ENCODE assay signal across 8 mouse cellular contexts in genomic region chr2:6321769-6322375, GRCm38 (mm10). TPM values are rescaled to one million over a fixed set of nuclear protein-coding genes. Genes with fewer than 3 reads are reported as not detected.
DNase-seq lines count a peak whose midpoint lies in the region; ATAC-seq and TF ChIP-seq lines count a peak whose summit lies in the region.

No protein-coding gene starts in this region.

- H3K36me3 ChIP-seq in ES-E14 (ENCODE audit: control insufficient read depth, insufficient read depth, low read length, poor library complexity, severe bottlenecking): no peaks in the 10 kb centered on the region
- H3K36me3 ChIP-seq in forebrain, embryonic 10.5 days (replicated peaks): no peaks in the 10 kb centered on the region
- no peaks in the 10 kb centered on the region for H3K36me3 ChIP-seq in kidney, embryonic 16.5 days (ENCODE audit: insufficient read depth, low read length)
- no peaks in the 10 kb centered on the region for H3K36me3 ChIP-seq in midbrain, embryonic 15.5 days (replicated peaks)

- peak overlapping the region; percentile 64 for H3K4me2 ChIP-seq in kidney, embryonic 16.5 days (replicated peaks; ENCODE audit: low read depth, low read length)
- H3K4me2 ChIP-seq in midbrain, embryonic 15.5 days: peak overlapping the region; percentile 74

- peak overlapping the region; percentile 83 for H3K27ac ChIP-seq in ES-E14 (ENCODE audit: insufficient read depth, low read depth, low read length, poor library complexity, severe bottlenecking)
- H3K27ac ChIP-seq in forebrain, embryonic 10.5 days: peak overlapping the region; percentile 99
- H3K27ac ChIP-seq in kidney, embryonic 16.5 days (ENCODE audit: low read length): peak overlapping the region; percentile 100
- H3K27ac ChIP-seq in midbrain, embryonic 15.5 days: peak overlapping the region; percentile 95

- peak; percentile 27 for DNase-seq in cerebellum, adult 9-11 months
- no peak for DNase-seq in cerebellum, adult 8-10 months
- DNase-seq in ES-E14 (ENCODE audit: low read depth, low spot score): peak; percentile 27
- DNase-seq in forebrain, embryonic 10.5 days (ENCODE audit: extremely low spot score, low spot score): peak; percentile 24
- DNase-seq in frontal cortex, postnatal 36 days (ENCODE audit: low spot score in 2 of 2): no peak
- no peak for DNase-seq in right cerebral cortex, postnatal 25 days

- WGBS in forebrain, embryonic 10.5 days: 9% methylated on average over 9 of the region's 9 CpGs
- WGBS in kidney, embryonic 16.5 days: 3% methylated on average over 9 of the region's 9 CpGs
- WGBS in midbrain, embryonic 15.5 days: 8% methylated on average over 9 of the region's 9 CpGs

- in situ Hi-C loops in ES-E14 (cut with MboI; ENCODE audit: low sequenced_read_pairs in 2 of 2, unreplicated experiment in 2 of 2): no loop called here

- H3K9me3 ChIP-seq in ES-E14 (ENCODE audit: control insufficient read depth, insufficient read depth, low read depth, low read length): no peaks in the 10 kb centered on the region
- no peaks in the 10 kb centered on the region for H3K9me3 ChIP-seq in forebrain, embryonic 10.5 days
- H3K9me3 ChIP-seq in kidney, embryonic 16.5 days (ENCODE audit: low read length): no peaks in the 10 kb centered on the region
- no peaks in the 10 kb centered on the region for H3K9me3 ChIP-seq in midbrain, embryonic 15.5 days

- H3K4me3 ChIP-seq in ES-E14 (ENCODE audit: insufficient read depth in 1 of 2, low read depth in 1 of 2, low read length in 2 of 2, poor library complexity in 1 of 2, severe bottlenecking in 1 of 2): peak overlapping the region; percentile 87 to 97
- H3K4me3 ChIP-seq in forebrain, embryonic 10.5 days: peak overlapping the region; percentile 90
- peak overlapping the region; percentile 93 for H3K4me3 ChIP-seq in kidney, embryonic 16.5 days (ENCODE audit: low read length)
- peak overlapping the region; percentile 69 for H3K4me3 ChIP-seq in midbrain, embryonic 15.5 days

- 0 out of 2 replicates have a peak, but pooled peaks cover 5% of the 10 kb centered on the region for H3K27me3 ChIP-seq in forebrain, embryonic 10.5 days (ENCODE audit: poor library complexity, severe bottlenecking)
- no peaks in the 10 kb centered on the region for H3K27me3 ChIP-seq in kidney, embryonic 16.5 days (ENCODE audit: insufficient read depth, low read length)
- H3K27me3 ChIP-seq in midbrain, embryonic 15.5 days (replicated peaks): no peaks in the 10 kb centered on the region

- peaks cover 8 to 9% of the 10 kb centered on the region in 2 experiments for H3K4me1 ChIP-seq in ES-E14 (ENCODE audit: control insufficient read depth in 2 of 2, insufficient read depth in 2 of 2, low read length in 2 of 2, poor library complexity in 1 of 2)
- peaks cover 34% of the 10 kb centered on the region for H3K4me1 ChIP-seq in forebrain, embryonic 10.5 days
- H3K4me1 ChIP-seq in kidney, embryonic 16.5 days (ENCODE audit: insufficient read depth, low read length): peaks cover 25% of the 10 kb centered on the region
- peaks cover 27% of the 10 kb centered on the region for H3K4me1 ChIP-seq in midbrain, embryonic 15.5 days

- H3K9ac ChIP-seq in ES-E14 (ENCODE audit: insufficient read depth, low read depth, low read length, poor library complexity, severe bottlenecking): peak overlapping the region; percentile 95
- peak overlapping the region; percentile 97 for H3K9ac ChIP-seq in kidney, embryonic 16.5 days (replicated peaks; ENCODE audit: low read length)
- H3K9ac ChIP-seq in midbrain, embryonic 15.5 days: peak overlapping the region; percentile 75

- ATAC-seq in kidney, embryonic 16.5 days (ENCODE audit: low FRiP score, low TSS enrichment): peak; percentile 52
- ATAC-seq in midbrain, embryonic 15.5 days (replicated peaks): no peak

TF ChIP-seq in ES-E14, 5 proteins besides CTCF, POLR2A, EP300 and RAD21:
- TF ChIP-seq HCFC1 (IDR thresholded peaks at IDR 0.05; ENCODE audit: borderline replicate concordance, insufficient read depth, low read length) (no peak), CHD2 (IDR thresholded peaks at IDR 0.05; ENCODE audit: low read depth, low read length) (no peak), MAFK (IDR thresholded peaks at IDR 0.05; ENCODE audit: insufficient read depth, low read depth, low read length) (no peak), ZNF384 (IDR thresholded peaks at IDR 0.05; ENCODE audit: low read depth, low read length) (no peak), ZC3H11A (IDR thresholded peaks at IDR 0.05; ENCODE audit: borderline replicate concordance, low read depth, low read length) (no peak)

RNA-seq across cellular contexts. Expression of gene Usp6nl, which starts 0.6 kb away (rescaled TPM):
- total RNA-seq in ES-E14 (2012; rRNA removed): 9.1 and 11.2 TPM in 2 replicates
- polyA plus RNA-seq in forebrain, embryonic 10.5 days (2016; fragmentation: Nextera tagmentation; extraction: Ambion mirVana): 9.2 and 9.7 TPM in 2 replicates
- polyA plus RNA-seq in kidney, embryonic 16.5 days (2015; fragmentation: Nextera tagmentation; extraction: Ambion mirVana): 8.6 and 8.8 TPM in 2 replicates
- polyA plus RNA-seq in midbrain, embryonic 15.5 days (2015; fragmentation: Nextera tagmentation; extraction: Ambion mirVana): 6.5 and 7.7 TPM in 2 replicates

Comparison
In these comparisons a context has a peak if more than half of its experiments do, and no peak if none do; other contexts are left out.
1. DNase-seq: peak in cerebellum, adult 9-11 months (single experiment), ES-E14 (single experiment) and forebrain, embryonic 10.5 days (single experiment); none in cerebellum, adult 8-10 months (single experiment), frontal cortex, postnatal 36 days (0 of 2) and right cerebral cortex, postnatal 25 days (single experiment).
2. Peak in every context shown above with its lines, with median percentiles within 50 percentile points of each other: H3K27ac ChIP-seq, H3K4me3 ChIP-seq and H3K9ac ChIP-seq.